Mouse (Mus musculus) ES-Bruce4 (cell line): ENCODE measurements around the gene Ifnab.

Experiments used
- CTCF ChIP-seq: IDR thresholded peaks from one replicate; pipeline ENCODE4 v1.8.1; 2011; ENCODE audit warnings: low read depth, low read length
- EP300 ChIP-seq: IDR thresholded peaks from 2 replicates; pipeline ENCODE4 v1.6.1; 2011; ENCODE audit warnings: low read depth, low read length; ENCODE audit not compliant: insufficient read depth

GRCm38 (mm10) chr4:88692537-88692936, 1.4 kb upstream of the Ifnab start:
- TF ChIP-seq EP300 = no peak
- no peak for TF ChIP-seq CTCF
